In genomic region chr7:120982968-120983367, GRCm38 (mm10) we compare ENCODE assay signal across 8 mouse cellular contexts. TPM values are rescaled to one million over a fixed set of nuclear protein-coding genes. Genes with fewer than 3 reads are reported as not detected.
DNase-seq lines count a peak whose midpoint lies in the region; ATAC-seq and TF ChIP-seq lines count a peak whose summit lies in the region.

No protein-coding gene starts in this region.

- no peak for TF ChIP-seq RAD21 in MEL (IDR thresholded peaks at IDR 0.05; ENCODE audit: low read depth, low read length)

- H3K79me2 ChIP-seq in MEL (ENCODE audit: control insufficient read depth, insufficient read depth, low read length, poor library complexity), result peaks cover 16% of the 10 kb centered on the region

- TF ChIP-seq POLR2A in MEL (IDR thresholded peaks at IDR 0.05; ENCODE audit: control insufficient read depth in 1 of 2, insufficient read depth in 1 of 2, low read depth in 1 of 2, low read length in 2 of 2, poor library complexity in 1 of 2), result no peak

- 5% methylated on average over 7 of the region's 7 CpGs for WGBS in heart, embryonic 16.5 days
- WGBS in hindbrain, embryonic 14.5 days, result 13% methylated on average over 7 of the region's 7 CpGs
- 16% methylated on average over 7 of the region's 7 CpGs for WGBS in midbrain, embryonic 12.5 days

- peaks cover 4% of the 10 kb centered on the region for H3K4me1 ChIP-seq in heart, embryonic 16.5 days (ENCODE audit: control insufficient read depth, insufficient read depth, low read length)
- peaks cover 15 to 22% of the 10 kb centered on the region in 2 experiments for H3K4me1 ChIP-seq in MEL (ENCODE audit: control insufficient read depth in 1 of 2, insufficient read depth in 2 of 2, low read length in 2 of 2)
- peaks cover 19% of the 10 kb centered on the region for H3K4me1 ChIP-seq in hindbrain, embryonic 14.5 days (replicated peaks; ENCODE audit: control insufficient read depth, insufficient read depth, low read length)
- peaks cover 22% of the 10 kb centered on the region for H3K4me1 ChIP-seq in midbrain, embryonic 12.5 days

- TF ChIP-seq CTCF in MEL (IDR thresholded peaks at IDR 0.05 in 2 of 3, conservative IDR thresholded peaks at IDR 0.05 in 1 of 3; ENCODE audit: control insufficient read depth in 1 of 3, insufficient read depth in 1 of 3, low read depth in 2 of 3, low read length in 3 of 3, poor library complexity in 1 of 3, severe bottlenecking in 1 of 3), result no peak

- no peaks in the 10 kb centered on the region for H3K36me3 ChIP-seq in heart, embryonic 16.5 days (ENCODE audit: control insufficient read depth, insufficient read depth)
- peaks cover 0 to 26% of the 10 kb centered on the region in 2 experiments; a peak in 2 of 4 replicates for H3K36me3 ChIP-seq in MEL (ENCODE audit: control insufficient read depth in 1 of 2, insufficient read depth in 2 of 2, low read length in 2 of 2)
- no peaks in the 10 kb centered on the region for H3K36me3 ChIP-seq in hindbrain, embryonic 14.5 days (replicated peaks; ENCODE audit: control insufficient read depth, insufficient read depth)
- no peaks in the 10 kb centered on the region for H3K36me3 ChIP-seq in midbrain, embryonic 12.5 days

- no peak for DNase-seq in heart, adult 9 months (ENCODE audit: low spot score in 2 of 2)
- DNase-seq in MEL (ENCODE audit: low read depth, low spot score), result peak; percentile 21
- DNase-seq in hindbrain, embryonic 14.5 days (ENCODE audit: low spot score), result peak; percentile 33
- DNase-seq in layer of hippocampus, adult 11-12 months (ENCODE audit: low spot score), result no peak
- DNase-seq in gastrocnemius, adult 8-10 months (ENCODE audit: low spot score in 2 of 2), result no peak
- no peak for DNase-seq in right cerebral cortex, postnatal 25 days

- H3K4me3 ChIP-seq in heart, embryonic 16.5 days (ENCODE audit: low read length), result peak overlapping the region; percentile 80
- peak overlapping the region; percentile 72 to 73 for H3K4me3 ChIP-seq in MEL (ENCODE audit: control insufficient read depth in 1 of 2, insufficient read depth in 1 of 2, low read depth in 2 of 2, low read length in 2 of 2)
- peak overlapping the region; percentile 95 for H3K4me3 ChIP-seq in hindbrain, embryonic 14.5 days (replicated peaks; ENCODE audit: low read length)
- H3K4me3 ChIP-seq in midbrain, embryonic 12.5 days, result peak overlapping the region; percentile 82

- H3K27ac ChIP-seq in heart, embryonic 16.5 days (ENCODE audit: low read length), result peak overlapping the region; percentile 61; the same call in 1 of the 2 replicates
- peak overlapping the region; percentile 50 for H3K27ac ChIP-seq in MEL (ENCODE audit: control insufficient read depth, low read depth, low read length)
- peak overlapping the region; percentile 59 for H3K27ac ChIP-seq in hindbrain, embryonic 14.5 days
- H3K27ac ChIP-seq in midbrain, embryonic 12.5 days (replicated peaks), result peak overlapping the region; percentile 80

- peak overlapping the region; percentile 84 for H3K4me2 ChIP-seq in heart, embryonic 16.5 days (ENCODE audit: low read depth, low read length)
- peak overlapping the region; percentile 59 for H3K4me2 ChIP-seq in hindbrain, embryonic 14.5 days (replicated peaks)
- peak overlapping the region; percentile 84 for H3K4me2 ChIP-seq in midbrain, embryonic 12.5 days (replicated peaks)

- no peaks in the 10 kb centered on the region for H3K27me3 ChIP-seq in heart, embryonic 16.5 days (ENCODE audit: control insufficient read depth, insufficient read depth, low read length)
- H3K27me3 ChIP-seq in MEL (ENCODE audit: control insufficient read depth in 1 of 2, insufficient read depth in 2 of 2, low read length in 2 of 2), result peaks cover 6 to 7% of the 10 kb centered on the region in 2 experiments
- H3K27me3 ChIP-seq in hindbrain, embryonic 14.5 days (ENCODE audit: control insufficient read depth, insufficient read depth, low read length), result no peaks in the 10 kb centered on the region
- no peaks in the 10 kb centered on the region for H3K27me3 ChIP-seq in midbrain, embryonic 12.5 days

- H3K9ac ChIP-seq in heart, embryonic 16.5 days (ENCODE audit: low read length), result peak overlapping the region; percentile 82
- peak overlapping the region; percentile 85 for H3K9ac ChIP-seq in MEL (ENCODE audit: control insufficient read depth, low read depth, low read length, poor library complexity, severe bottlenecking)
- H3K9ac ChIP-seq in hindbrain, embryonic 14.5 days, result peak overlapping the region; percentile 62
- H3K9ac ChIP-seq in midbrain, embryonic 12.5 days (replicated peaks), result peak overlapping the region; percentile 75

- H3K9me3 ChIP-seq in heart, embryonic 16.5 days (replicated peaks; ENCODE audit: control insufficient read depth, low read length), result no peaks in the 10 kb centered on the region
- no peaks in the 10 kb centered on the region for H3K9me3 ChIP-seq in MEL (replicated peaks; ENCODE audit: insufficient read depth, low read length)
- no peaks in the 10 kb centered on the region for H3K9me3 ChIP-seq in hindbrain, embryonic 14.5 days (ENCODE audit: control insufficient read depth, low read length)
- H3K9me3 ChIP-seq in midbrain, embryonic 12.5 days, result no peaks in the 10 kb centered on the region

- TF ChIP-seq EP300 in MEL (IDR thresholded peaks at IDR 0.05; ENCODE audit: low read depth in 1 of 2, low read length in 2 of 2), result no peak

- ATAC-seq in heart, embryonic 16.5 days (replicated peaks; ENCODE audit: extremely low read depth, insufficient read depth, low FRiP score), result no peak
- ATAC-seq in hindbrain, embryonic 14.5 days (ENCODE audit: low FRiP score), result no peak
- ATAC-seq in midbrain, embryonic 12.5 days (ENCODE audit: low FRiP score, low read depth), result no peak

TF ChIP-seq in MEL, 35 proteins besides CTCF, POLR2A, EP300 and RAD21:
- TF ChIP-seq ETS1 (IDR thresholded peaks at IDR 0.05; ENCODE audit: low read depth, low read length) (0 out of 2 replicates have a peak, but pooled peaks have one; percentile 9), CHD1 (IDR thresholded peaks at IDR 0.05; ENCODE audit: low read depth, low read length) (0 out of 2 replicates have a peak, but pooled peaks have one; percentile 45), HCFC1 (IDR thresholded peaks at IDR 0.05; ENCODE audit: low read depth, low read length) (no peak), MXI1 (IDR thresholded peaks at IDR 0.05; ENCODE audit: low read depth, low read length) (peak; percentile 13), GATA1 (IDR thresholded peaks at IDR 0.05; ENCODE audit: low read depth, low read length) (peak; percentile 55)

RNA-seq across cellular contexts. Expression of gene Mfsd13b, which starts 0.7 kb away (rescaled TPM):
- polyA plus RNA-seq in heart, embryonic 16.5 days (2015; fragmentation: Nextera tagmentation; extraction: Ambion mirVana), result 0.11 and 0.50 TPM in 2 replicates
- total RNA-seq in MEL (2012; rRNA removed), result not detected in 2 replicates
- polyA plus RNA-seq in MEL (2012; ENCODE audit: insufficient read depth in 1 of 2, insufficient read length in 2 of 2, low read depth in 1 of 2, low replicate concordance in 2 of 2, missing spikeins in 1 of 2), result under 1 TPM in 1 of 2 experiments, not detected in 1; 0.17 TPM
- 0.31 and 0.37 TPM in 2 replicates for polyA plus RNA-seq in hindbrain, embryonic 14.5 days (2014; fragmentation: Nextera tagmentation; extraction: Ambion mirVana)
- 0.29 and 0.51 TPM in 2 replicates for polyA plus RNA-seq in midbrain, embryonic 12.5 days (2016; fragmentation: Nextera tagmentation; extraction: Ambion mirVana)
- not detected for total RNA-seq in gastrocnemius, adult 8-10 months (2022)

RNA-seq across cellular contexts. Expression of gene Cdr2, which starts 0.9 kb away (rescaled TPM):
- 11.7 and 12.1 TPM in 2 replicates for polyA plus RNA-seq in heart, embryonic 16.5 days (2015; fragmentation: Nextera tagmentation; extraction: Ambion mirVana)
- 12.9 and 15.8 TPM in 2 replicates for total RNA-seq in MEL (2012; rRNA removed)
- polyA plus RNA-seq in MEL (2012; ENCODE audit: insufficient read depth in 1 of 2, insufficient read length in 2 of 2, low read depth in 1 of 2, low replicate concordance in 2 of 2, missing spikeins in 1 of 2), result 10 to 100 TPM in 1 of 2 experiments, not detected in 1; 17.4 TPM
- polyA plus RNA-seq in hindbrain, embryonic 14.5 days (2014; fragmentation: Nextera tagmentation; extraction: Ambion mirVana), result 19.6 and 23.1 TPM in 2 replicates
- polyA plus RNA-seq in midbrain, embryonic 12.5 days (2016; fragmentation: Nextera tagmentation; extraction: Ambion mirVana), result 17.2 and 18.9 TPM in 2 replicates
- total RNA-seq in gastrocnemius, adult 8-10 months (2022), result 1 to 10 TPM; 1.2 to 2.7 (median 1.6) TPM

RNA-seq across cellular contexts. Expression of gene Mettl9, which starts 51.3 kb away (rescaled TPM):
- polyA plus RNA-seq in heart, embryonic 16.5 days (2015; fragmentation: Nextera tagmentation; extraction: Ambion mirVana), result 89.3 and 92.3 TPM in 2 replicates
- 33.4 and 39.8 TPM in 2 replicates for total RNA-seq in MEL (2012; rRNA removed)
- polyA plus RNA-seq in MEL (2012; ENCODE audit: insufficient read depth in 1 of 2, insufficient read length in 2 of 2, low read depth in 1 of 2, low replicate concordance in 2 of 2, missing spikeins in 1 of 2), result 10 to 100 TPM; 73.3 to 80.4 TPM
- polyA plus RNA-seq in hindbrain, embryonic 14.5 days (2014; fragmentation: Nextera tagmentation; extraction: Ambion mirVana), result 203 and 209 TPM in 2 replicates
- polyA plus RNA-seq in midbrain, embryonic 12.5 days (2016; fragmentation: Nextera tagmentation; extraction: Ambion mirVana), result 243 and 252 TPM in 2 replicates
- total RNA-seq in gastrocnemius, adult 8-10 months (2022), result 10 to 100 TPM; 20.4 to 26.1 (median 23.6) TPM

Comparison
In these comparisons a context has a peak if more than half of its experiments do, and no peak if none do; other contexts are left out.
1. DNase-seq: peak in MEL (single experiment) and hindbrain, embryonic 14.5 days (single experiment); none in heart, adult 9 months (0 of 2), layer of hippocampus, adult 11-12 months (single experiment), gastrocnemius, adult 8-10 months (0 of 2) and right cerebral cortex, postnatal 25 days (single experiment).
2. Peak in every context shown above with its lines, with median percentiles within 50 percentile points of each other: H3K27ac ChIP-seq, H3K4me2 ChIP-seq, H3K4me3 ChIP-seq and H3K9ac ChIP-seq.